Mouse (Mus musculus): ENCODE measurements around the gene Selenop.

Selenop gene

DNA sequence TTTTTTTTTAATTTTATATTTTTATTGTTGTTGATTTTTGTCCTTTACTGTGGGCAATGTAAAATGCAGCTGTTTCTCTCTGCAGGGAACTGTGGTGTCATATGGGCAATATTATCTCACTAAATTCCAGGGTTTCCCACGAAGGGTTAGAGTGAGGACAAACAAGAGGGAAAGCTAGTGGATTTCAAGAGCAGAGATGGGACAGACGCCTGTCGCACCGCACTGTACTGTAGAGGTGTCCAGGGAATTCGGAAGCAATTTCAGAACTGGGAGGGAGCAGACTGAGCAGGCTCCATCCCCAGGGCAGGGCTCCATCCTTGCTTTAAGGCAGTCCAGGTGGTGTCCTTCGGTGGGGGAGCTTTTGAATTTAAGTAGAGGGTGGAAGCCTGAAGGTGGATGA, 2.9 kb downstream of the Selenop start:
- DNase-seq = peak; percentile 39

DNA sequence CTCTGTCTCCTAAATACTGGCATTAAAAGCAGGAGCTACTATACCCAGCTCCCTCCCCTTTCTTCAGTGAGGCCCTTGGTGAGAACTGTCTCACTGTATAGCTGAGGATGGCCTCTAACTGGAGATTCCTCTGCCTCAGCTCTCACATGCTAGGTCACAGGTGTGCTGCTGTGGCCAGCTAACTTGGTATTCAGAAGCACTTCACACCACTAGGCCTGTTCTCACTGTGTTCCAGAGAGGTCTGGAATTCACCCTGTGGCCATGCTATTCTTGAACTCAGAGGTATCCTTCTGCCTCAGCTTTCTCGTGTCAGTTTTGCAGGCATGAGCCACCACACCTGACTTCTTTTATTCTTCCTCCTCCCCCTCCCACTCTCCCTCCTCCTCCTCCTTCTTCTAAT, 4.8 kb downstream of the Selenop start:
- peak; percentile 8 for DNase-seq

DNA sequence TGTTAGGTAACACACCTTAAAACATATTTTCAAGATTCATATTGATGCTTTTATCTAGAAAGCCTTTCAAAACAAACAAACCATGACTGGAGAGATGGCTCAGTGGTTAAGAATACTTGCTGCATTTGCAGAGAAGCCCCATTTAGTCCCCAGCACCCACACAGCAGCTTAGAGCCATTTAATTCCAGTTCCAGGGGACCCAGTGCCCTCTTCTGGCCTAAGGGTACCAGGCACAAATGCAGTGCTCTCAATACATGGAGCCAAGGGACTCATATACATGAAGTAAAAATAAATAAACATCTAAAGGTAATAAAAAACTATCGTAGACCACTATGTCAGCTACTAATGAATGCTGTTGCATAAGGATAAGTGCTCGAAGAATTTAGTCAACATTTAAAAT, 9.0 kb downstream of the Selenop start:
- DNase-seq = peak; percentile 17

DNA sequence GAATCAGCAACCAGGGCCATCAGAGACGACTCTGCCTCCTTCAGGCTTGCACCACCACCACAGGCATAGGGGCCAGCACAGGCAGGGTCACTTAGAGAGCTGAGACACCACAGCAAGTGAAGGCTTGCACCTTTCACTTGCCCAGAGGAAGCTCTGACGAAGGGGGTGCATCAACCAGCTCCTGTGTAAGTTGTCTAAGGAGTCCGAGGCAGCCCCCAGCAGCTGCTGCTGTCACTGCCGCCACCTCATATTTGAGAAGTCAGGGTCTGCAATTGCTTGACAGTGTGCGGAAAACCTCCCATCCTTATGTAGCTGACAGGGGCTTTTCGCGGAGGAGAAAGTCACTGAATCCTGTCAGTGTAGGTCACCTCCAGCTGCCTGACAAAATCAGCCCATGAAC, 10.9 kb downstream of the Selenop start:
- DNase-seq = no peak

DNA sequence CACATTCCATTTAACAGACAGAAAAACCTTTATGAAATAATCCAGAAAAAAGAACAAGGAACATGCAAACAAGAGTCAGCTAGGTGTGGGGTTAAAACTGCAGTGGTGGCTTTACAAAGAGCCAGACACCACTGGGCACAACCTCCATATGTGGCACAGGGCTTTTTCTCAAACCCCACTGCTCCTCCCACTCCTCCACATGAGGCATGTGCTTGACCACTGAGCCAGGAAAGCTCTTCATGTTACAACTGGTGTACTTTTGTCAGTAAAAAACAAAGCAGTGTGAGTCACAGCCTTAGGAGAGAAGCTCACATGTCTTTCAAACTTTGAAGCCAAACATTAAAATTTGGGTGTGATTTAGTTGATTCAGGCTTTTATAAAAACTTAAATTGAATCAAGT, 12.9 kb downstream of the Selenop start:
- DNase-seq = no peak

DNA sequence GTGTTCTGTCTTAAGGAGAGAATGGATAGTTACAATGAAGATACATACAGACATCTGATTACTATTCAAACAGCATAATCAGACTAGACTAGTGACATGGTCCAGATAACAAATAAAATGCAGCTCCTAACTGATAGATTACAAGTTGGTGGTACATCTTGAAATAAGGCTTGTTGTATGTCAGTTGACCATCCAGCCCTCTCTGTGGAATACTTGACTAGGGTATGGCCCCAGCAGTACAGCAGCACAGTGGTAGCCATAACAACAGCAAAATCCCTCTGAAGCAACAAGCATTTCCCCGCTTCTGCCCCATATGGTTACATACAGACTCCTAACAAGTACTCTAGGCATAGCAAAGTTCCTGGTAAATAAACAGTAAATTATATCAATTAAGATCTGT, 13.4 kb downstream of the Selenop start:
- no peak for DNase-seq

DNA sequence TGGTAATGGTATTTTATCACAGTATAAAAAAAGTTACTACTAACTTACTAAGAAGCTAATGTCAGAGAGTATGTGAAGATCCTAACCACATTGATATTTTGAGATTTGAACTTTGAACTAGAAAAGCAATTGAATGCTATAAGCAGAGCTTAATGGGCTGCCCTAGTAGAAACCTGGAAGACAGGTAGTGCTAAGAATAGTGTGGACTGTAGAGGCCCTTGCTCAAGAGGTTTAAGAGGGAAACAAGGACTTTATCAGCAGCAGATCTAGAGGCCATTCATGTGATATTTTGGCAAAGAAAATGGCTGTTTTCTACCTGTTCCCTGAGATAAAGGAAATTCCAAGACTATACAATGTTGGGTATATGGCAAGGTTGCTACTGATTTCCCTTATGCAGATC, 17.7 kb downstream of the Selenop start:
- DNase-seq = no peak

DNA sequence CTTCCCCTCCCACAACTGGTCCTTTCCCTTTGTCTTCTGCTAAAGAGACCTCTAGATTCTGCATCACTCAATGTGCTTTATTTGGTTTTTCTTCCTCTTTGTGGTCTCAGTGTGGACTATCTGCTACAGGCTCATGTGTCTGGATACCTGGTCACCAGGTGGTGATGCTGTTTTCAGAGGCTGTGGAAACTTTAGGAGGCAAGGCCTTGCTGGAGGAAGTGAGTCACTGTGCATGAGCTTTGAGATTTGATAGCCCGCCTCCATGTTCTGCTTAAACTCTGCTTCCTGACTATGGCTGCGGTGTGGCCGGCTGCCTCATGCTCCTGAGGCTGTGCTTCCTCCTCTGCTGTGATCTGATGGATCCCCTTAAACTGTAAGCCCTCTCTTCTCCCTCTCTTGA, 22.1 kb downstream of the Selenop start:
- no peak for DNase-seq

DNA sequence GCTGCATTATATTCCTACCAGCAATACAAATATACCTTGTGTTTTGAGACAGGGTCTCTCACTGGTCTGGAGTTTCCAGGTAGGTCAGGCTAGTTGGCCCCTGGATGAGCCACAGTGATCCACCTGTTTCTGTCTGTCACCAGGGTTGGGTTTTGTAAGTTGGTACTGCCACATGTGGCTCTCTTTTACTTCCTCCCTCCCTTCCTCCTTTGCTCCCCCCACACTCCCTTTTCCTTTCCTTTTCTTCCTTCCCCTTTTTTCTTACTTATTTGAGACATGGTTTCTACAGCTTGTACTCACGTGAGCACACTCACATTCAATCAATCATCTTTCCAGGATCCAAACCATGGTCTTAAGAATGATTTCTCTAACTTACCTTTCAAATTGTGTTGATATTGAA, 25.1 kb downstream of the Selenop start:
- DNase-seq = no peak

DNA sequence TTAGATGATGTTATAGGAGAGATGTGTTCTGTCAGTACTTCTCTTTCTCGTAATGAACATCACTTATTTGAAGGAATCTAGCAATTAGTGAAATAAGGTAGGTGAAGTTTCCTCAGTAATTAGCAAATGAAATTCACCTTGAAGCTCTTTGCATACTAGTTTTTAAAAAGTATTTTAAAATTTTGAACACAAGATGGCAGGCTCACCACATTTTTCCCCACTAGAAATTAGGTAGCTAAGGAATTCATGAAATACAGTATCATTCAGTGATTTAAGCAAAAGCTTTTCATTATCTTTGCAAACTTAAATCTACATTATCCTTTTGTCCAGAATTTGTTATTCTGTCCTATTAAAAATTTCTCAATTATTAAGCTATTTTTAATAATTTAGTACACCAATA, 27.6 kb downstream of the Selenop start:
- no peak for DNase-seq

DNA sequence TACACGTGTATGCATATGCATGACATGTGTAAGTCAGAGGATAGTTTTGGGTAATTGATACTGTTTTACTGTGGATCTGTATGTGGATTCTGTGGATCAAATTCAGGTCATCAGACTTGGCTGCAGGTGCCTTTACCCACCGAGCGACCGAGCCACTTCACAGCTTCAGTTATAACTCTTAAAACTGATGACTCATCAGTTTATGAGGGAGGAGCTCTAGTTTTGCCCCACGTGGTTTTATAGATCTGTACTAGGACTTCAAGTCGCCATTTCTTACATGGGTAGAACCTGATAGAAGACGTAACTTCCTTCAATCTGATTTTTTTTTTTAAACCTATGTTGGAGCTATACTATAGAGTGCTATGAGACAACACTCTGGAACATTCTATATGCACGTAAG, 29.3 kb downstream of the Selenop start:
- no peak for DNase-seq

DNA sequence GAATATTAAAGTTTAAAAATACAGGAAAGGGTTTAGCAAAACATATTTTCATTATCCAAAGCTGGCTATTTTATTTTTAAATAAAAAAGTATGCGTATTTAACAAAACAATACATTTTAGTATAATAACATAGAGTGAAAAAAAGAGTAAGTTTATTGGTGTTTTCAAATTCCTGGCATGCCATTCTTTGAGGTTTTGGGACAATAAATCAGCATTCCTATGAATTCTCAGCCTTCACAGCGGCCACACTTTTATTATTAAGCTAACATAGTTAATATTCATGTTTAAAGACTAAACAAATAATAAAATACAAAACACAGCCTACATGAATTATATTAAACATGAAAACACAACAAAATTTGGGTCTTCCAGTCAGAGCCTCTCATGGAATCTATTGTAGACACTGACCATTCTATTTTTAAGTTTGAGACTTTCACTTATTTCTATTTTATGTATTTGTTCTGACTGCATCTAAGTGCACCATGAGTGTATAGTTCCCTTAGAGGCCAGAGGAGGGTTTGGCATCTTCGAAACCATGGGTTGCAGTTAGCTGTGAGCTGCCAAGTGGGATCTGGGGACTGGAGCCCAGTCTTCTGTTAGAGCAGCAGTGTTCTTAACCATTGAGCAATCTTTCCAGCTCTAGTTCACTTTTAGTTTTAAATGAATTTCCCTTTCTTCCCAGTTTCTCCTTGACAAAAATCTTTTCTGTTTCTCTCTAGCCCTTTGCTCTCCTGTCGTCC, 32.2 kb downstream of the Selenop start:
- no peak for DNase-seq

DNA sequence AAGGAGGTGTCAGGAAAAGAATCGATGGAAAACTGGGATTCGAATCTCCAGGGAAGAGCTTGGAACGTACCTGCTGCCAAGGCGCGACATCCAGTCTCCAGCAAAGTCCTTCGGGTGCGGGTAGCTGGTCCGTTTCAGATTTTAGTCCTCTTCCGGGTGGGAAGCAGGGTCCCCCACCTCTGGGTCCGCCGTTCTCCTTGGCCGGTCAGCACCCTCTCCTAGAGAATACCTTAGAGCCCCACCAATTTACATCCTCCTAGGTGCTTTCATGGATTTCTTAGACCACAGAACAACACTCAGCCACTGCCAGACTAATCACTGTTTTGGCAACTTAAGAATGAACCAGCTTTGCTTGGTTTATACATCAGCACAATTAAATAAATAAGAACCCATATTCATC, 35.1 kb downstream of the Selenop start, which contains the start of gene Ccdc152:
Gene Ccdc152, minus strand, starts transcription at position 101 of the 400 bp plus-strand sequence.
- no peak for DNase-seq

DNA sequence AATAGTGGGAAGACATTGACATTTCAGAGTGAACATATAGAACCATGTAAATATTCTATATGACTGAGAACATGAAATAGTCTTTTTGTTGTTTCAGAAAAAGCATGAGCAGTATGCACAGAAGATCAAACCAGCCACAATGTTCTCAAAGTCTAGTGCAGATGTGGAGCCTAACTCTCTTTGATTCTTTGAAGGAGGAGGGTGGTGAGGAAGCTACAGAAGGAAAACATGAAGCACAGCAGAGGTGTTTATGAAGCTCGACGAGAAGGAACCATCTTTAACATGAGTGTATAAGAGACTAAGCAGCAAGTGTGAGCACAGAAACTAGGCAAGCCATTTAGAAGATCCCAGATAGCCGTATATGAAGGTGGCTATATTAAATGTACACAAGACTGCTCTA, 41.5 kb downstream of the Selenop start:
- no peak for DNase-seq

DNA sequence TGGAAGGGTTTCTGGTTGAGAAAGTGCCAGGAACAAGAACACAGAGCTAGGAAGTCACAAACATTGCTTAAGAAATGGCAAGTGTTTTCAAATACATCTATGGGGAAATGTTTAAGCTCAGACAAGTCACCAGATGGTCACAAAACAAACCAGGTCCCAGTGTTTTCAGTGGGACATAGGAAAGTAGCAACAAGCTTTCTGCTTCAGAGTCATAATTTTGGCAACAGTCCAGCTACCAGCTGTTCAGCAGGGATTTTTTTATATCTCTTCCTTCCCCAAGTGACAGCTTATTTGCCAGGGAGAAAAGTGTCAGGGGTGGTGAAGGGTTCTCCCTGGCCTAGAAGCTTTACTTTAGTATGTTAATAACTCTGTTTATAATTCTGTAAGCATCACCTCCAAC, 44.6 kb downstream of the Selenop start:
- no peak for DNase-seq

DNA sequence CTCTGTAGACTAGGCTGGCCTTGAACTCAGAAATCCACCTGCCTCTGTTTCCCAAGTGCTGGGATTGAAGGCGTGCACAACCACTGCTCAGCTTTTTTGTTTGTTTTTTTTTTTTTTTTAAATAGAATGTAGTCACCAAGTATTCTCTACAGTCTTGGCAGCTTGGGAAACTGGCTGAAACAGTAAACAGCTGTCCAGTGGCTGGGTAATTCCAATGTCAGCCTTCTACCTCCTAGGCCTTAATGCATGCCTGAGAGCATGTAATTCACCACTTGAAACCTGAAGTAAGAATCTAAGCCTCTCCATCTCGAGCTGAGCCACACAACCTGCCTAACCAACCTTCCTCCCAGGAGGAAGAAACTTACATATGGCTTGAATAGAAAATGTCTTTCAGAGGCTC, 48.3 kb downstream of the Selenop start:
- DNase-seq = no peak

DNA sequence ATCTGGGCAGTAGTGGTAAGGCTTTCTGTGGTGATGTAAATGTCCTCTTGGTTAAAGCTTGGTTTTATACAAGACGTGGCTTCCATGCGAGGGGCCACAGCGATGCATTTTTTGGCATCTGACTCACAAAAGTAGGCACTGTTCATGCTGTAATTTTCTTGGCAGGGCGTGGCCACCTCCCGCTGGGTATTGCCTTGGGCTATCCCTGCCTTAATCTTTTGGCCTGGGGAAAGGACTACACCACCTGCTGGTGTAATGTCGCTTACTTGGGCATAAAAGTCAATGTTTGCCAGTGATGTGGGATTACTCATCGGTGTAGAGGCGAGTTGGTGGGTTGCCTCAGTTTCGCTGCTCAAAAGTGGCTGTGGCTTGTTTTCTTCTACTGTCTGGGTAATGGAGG, 51.6 kb downstream of the Selenop start:
- no peak for DNase-seq

DNA sequence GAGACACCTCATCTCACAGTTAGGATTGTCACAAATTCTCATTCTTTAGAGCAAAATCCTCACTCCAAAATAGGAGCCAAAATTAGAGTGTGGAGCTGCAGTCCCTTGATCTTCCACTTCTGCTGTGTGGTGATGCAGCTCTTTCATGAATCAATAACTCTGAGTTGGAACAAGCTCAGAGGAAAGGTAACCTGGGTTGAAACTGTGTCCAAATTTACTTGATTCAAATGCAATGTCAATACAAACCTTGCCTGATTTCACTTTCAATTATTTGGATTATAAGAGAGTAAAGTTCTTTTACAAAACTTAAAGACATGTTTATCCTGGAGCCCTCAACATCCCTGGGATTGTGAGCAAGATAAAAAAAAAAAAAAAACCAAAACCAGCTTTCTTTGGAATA, 54.7 kb downstream of the Selenop start:
- no peak for DNase-seq
